Mouse (Mus musculus) gastrocnemius, postnatal 14 days (tissue): ENCODE data around the gene Ddah1. TPM values are rescaled to one million over a fixed set of nuclear protein-coding genes. Genes with fewer than 3 reads are reported as not detected.

Experiments
- DNase-seq: peaks from one replicate; pipeline ENCODE4 v3.0.0; 2021; ENCODE audit warnings: mixed read lengths
- intact Hi-C: fragments of 180-260 bp; cut with DNase I; formaldehyde crosslinking; loops from one replicate; pipeline ENCODE4 v1.15.1; 2025; ENCODE audit warnings: low total_unique reads
- total RNA-seq, 2 experiments: library from RNA; stranded (reverse); gene quantifications; 2 replicates each; pipeline ENCODE4 v1.2.3; 2021

The Ddah1 gene
- total RNA-seq, 2 experiments from 2014 or later, result 6.7 to 9.6 TPM

DNA sequence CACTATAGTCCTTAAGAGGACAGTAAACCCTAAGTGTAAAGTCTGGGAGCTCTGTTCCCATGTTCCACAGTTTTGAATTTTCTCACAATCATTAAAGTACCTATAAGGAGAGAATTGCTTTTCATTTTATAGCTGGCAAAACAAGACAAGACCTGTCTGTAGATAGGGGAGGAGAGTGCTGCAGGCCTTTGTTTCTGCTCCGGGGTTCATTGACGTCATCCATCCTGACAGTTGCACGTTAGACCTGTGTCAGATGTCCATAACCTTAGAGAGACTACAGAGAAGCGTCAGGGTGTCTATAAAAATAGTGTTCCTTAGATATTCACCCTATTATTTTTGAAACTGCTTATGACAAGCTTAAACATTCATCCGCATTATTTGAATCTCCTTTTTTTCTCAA is 167.0 kb downstream of the Ddah1 start:
- DNase-seq, result no peak
- intact Hi-C loops, result no loop called here

DNA sequence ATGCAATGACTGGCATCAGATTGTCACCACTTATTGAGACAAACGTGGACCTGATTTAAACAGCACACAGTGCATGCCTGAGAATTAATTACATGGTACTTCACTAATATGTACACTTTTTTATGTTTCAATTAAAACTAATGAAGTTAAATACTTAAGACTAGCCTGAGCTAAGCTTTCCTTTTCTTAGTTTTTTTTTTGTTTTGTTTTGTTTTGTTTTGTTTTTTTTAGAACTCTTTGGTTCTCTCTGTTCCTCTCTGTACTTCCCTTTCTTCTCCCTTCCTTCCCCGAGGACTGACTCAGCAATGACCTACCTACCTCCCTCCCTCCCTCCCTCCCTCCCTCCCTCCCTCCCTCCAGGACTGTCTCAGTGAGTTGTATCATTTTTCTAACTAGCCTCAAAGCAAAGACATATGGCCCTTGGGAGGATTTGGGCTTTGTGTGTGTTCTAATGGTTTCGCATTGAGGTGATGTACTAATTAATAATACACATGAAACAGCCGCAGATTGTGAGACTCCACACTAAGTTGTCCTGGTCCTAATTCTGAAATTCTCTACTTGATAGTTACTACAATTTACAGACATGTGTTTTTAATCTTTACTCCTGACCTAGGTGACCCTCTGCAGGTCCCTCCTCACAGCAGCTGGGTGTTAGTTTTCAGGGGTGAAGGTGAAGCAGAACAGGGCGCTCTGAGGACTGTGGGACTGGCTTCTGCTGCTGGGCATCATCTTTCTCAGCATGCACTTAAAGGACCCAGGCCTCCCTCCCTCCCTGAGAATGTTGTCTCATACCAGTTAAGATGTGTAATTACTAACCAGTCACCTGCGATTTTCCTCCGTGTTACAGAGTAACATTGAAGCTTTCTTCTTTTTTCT is 171.3 kb downstream of the Ddah1 start:
- intact Hi-C loops, result no loop called here
- DNase-seq, result no peak

DNA sequence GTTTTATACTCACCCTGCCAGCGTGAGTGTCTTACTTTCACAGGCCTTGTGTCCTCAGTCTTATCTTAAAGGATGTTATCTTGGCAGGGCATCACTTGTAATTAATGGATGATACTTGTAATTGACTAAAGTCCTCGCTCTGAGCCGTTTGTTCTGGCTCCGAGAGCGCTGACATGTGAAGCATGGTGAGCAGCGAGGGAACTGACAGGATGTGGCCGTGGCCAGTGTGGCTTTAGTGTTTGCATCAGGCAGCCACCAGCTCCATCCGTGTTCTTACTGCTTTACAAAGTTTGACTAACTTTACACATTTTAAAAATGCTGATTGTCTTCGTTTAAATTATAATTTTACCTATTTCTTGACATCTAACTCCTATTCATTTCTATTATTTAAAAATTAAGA is 175.4 kb downstream of the Ddah1 start:
- DNase-seq, result no peak
- intact Hi-C loops, result no loop called here

DNA sequence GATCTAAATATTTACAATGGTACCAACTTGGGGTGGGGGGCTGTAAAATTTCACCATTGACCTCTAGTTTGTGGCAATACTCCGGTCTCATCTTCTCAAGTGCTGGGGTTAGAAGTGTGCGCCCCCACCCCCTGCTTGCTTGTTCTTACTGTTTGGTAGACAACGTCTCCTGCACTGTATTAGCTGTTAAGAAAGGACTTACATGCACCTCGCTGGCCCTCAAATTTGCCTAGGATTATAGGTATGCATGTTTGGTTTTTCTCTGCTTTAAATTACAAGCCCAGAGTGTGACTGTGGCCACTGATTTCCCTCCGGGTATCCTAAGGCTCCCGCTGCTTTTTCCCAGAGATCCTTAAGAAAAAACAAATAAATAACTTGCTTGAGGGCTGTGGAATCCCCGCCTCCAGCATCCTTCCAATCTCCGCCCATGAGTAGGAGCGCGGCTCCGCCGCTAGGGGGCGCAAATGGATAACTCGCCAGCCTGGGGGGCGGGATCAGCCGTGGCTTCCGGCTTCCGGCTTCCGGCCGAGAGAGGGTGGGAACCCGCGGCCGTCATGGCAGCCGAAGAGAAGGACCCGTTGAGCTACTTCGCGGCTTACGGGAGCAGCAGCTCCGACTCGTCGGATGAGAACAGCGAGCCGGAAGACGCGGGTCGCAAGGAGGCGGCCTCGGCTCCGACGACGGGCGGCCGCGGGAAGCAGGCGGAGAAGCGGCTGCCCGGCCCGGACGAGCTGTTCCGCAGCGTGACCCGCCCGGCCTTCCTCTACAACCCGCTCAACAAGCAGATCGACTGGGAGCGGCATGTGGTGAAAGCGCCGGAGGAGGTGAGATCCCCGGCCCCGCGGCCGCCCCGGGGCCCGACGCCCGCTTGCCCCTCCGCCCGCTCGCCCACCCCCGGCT is 179.3 kb downstream of the Ddah1 start, which contains the start of gene 2410004B18Rik:
TSS of gene 2410004B18Rik (plus strand) at position 510 of the 900 bp plus-strand sequence.
- intact Hi-C loops, result no loop called here
- DNase-seq, result peak; percentile 92

DNA sequence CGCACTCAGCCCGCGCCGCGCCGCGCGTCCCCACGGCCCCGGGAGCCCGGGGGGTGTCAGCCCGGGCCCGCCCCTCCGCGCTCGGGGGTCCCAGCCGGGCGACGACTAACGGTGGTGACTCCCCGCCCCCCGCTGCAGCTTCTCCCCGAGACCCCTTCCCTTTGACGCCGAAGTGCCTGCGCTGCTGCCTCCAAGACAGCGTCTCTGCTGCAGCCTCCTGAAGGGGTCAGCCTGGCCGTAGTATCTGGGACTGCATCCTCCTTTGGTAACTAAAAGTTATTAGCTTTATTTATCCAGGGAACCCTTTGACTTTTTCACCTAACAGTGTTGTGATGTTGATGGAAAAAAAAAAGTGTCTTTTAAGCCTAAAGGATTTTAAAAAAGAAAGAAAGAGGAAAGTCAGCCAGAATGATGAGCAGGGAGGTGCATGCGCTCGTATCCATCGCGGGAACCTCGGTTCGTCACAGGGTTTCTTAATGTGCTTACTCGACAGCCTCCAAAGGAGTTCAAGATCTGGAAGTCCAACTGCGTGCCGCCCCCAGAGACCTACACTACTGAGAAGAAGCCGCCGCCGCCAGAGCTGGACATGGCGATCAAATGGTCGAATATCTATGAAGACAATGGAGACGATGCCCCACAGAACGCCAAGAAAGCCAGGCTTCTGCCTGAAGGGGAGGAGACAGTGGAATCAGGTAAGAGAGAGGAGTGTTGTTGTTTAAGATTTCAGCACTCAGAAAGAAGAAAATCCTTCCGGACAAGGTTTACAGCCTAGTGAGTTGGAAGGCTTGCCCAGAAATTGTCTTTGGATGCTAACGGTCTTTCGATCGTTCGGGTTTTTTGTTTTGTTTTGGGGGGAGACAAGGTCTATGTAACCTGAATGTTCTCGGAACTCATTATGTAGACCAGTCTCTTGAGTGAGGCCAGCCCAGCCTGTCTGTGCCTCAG is 180.2 kb downstream of the Ddah1 start:
- intact Hi-C loops, result no loop called here
- DNase-seq, result peak; percentile 15

DNA sequence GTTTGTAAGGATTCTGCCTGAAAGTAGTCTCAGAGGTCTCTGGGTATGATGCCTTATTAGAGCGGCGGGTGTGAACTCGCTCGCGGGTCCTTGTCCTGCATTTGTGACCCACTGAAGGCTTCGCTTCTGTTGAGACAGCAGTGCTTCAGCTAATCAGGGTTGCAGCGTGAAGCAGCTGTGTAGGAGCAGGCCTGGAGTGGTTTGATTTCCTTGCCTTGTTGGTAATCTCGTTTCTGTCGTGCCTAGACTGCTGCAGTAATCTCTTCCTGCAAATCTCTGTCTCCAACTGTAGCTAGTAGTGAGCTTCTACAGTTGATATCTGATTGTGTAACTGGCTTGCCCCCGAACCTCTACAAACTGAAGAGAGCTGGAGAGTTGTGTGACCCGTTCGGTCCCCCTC is 180.9 kb downstream of the Ddah1 start:
- intact Hi-C loops, result no loop called here
- no peak for DNase-seq

DNA sequence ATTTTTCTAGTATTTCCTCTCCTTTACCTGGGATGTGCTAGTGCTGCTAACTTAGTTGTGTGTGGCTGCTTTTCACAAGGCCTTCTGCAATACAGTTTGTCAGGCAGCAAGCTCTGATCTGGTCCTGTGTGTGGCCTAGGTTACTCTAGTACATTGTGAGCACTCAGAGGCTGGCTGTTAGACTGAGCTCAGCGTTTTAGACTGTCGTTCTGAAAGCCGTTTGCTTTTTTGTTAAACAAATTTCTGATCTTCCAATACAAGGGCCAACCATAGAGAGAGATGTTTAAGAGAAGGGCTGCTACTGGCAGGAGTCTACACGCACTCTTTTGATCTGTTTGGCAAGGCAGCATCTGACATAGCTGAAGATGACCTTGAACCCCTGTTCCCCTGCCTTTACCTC is 181.5 kb downstream of the Ddah1 start:
- DNase-seq, result no peak
- intact Hi-C loops, result no loop called here

DNA sequence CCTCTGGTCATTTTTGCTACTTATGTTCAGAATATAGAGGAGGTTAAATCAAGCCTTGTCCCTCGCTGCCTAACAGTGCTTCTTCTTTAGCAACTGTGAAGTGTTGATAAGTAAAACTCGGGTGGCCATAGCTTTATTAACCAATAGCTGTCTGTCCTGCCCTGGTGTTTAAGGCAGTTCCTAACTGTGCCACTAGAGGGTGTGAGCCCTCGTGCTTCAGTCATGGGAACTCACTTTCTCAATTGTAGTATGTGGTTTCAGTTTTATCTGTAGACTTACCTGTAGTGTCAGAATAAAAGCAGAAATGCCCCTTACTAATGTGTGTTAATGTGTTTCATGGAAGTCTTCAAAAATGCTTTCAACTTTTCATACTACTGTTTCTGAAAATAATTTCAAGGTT is 183.5 kb downstream of the Ddah1 start:
- intact Hi-C loops, result no loop called here
- peak; percentile 56 for DNase-seq

Other genes with a start within 250 kb of the Ddah1 start
- 10 to 100 TPM; 10.4 to 11.8 TPM for gene Znhit6, start 182.5 kb upstream of the Ddah1 start, total RNA-seq
- gene Ccn1, start 108.7 kb upstream of the Ddah1 start, total RNA-seq, result 10 to 100 TPM; 20.4 to 28.2 TPM
- 10 to 100 TPM; 13.6 to 14.0 TPM for gene Bcl10, start 164.1 kb downstream of the Ddah1 start, total RNA-seq
- gene 2410004B18Rik, start 179.3 kb downstream of the Ddah1 start, total RNA-seq, result 10 to 100 TPM; 12.1 to 15.0 TPM
- 1 to 10 TPM; 1.6 to 1.8 TPM for gene Syde2, start 229.2 kb downstream of the Ddah1 start, total RNA-seq